Mouse (Mus musculus): ENCODE data around the gene Mrto4.

- no peak for TF ChIP-seq POLR2A (IDR thresholded peaks at IDR 0.05; ENCODE audit: insufficient read depth, low read length)
- TF ChIP-seq CTCF (IDR thresholded peaks at IDR 0.05; ENCODE audit: low read depth, low read length): no peak
- TF ChIP-seq EP300 (IDR thresholded peaks at IDR 0.05; ENCODE audit: insufficient read depth, low read depth, low read length): no peak
Measured at GRCm38 (mm10) chr4:139373130-139373529, 20.8 kb upstream of the Mrto4 start.
